Mouse (Mus musculus): ENCODE measurements at regions not wholly inside any gene's neighbourhood (a gene's known extent, or its start where the extent isn't known, plus 50 kb on each side); places are given as distances from the start of the nearest gene placed in this dataset.

DNA sequence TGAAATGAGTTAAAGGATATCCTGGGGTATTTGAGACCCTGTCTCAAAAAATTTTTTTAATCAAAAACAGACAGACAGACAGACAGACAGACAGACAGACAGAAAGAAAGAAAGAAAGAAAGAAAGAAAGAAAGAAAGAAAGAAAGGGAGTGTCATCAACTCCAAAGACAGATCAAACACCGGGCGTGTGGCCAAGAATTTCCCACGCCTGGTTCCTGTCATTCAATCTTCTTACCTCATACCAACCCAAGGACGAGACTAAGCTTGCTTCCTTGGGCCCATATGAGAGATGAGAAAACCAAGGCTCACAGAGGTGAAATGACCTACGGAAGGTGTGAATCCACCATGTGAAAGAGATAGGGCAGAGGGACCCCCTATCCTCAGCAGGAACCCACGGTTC, 530.7 kb upstream of the Tbx3 start:
- no peak for DNase-seq (ENCODE audit: low read depth, low spot score)

- no peak for DNase-seq (ENCODE audit: low read depth, low spot score)
Observed at GRCm38 (mm10) chr5:119143411-119143810, 527.1 kb upstream of the Tbx3 start.

- no peak for DNase-seq (ENCODE audit: low read depth, low spot score)
Observed at GRCm38 (mm10) chr5:119149389-119150185, 520.9 kb upstream of the Tbx3 start.

- DNase-seq (ENCODE audit: low read depth, low spot score) = no peak
Observed at GRCm38 (mm10) chr5:119153086-119153485, 517.4 kb upstream of the Tbx3 start.

GRCm38 (mm10) chr5:119156638-119157037, 513.8 kb upstream of the Tbx3 start:
- no peak for DNase-seq (ENCODE audit: low read depth, low spot score)

GRCm38 (mm10) chr5:119158171-119158570, 512.3 kb upstream of the Tbx3 start:
- no peak for DNase-seq (ENCODE audit: low read depth, low spot score)

GRCm38 (mm10) chr5:119162132-119162675, 508.3 kb upstream of the Tbx3 start:
- DNase-seq (ENCODE audit: low read depth, low spot score) = no peak

- DNase-seq (ENCODE audit: low read depth, low spot score) = no peak
Observed at GRCm38 (mm10) chr5:119167718-119168117, 502.8 kb upstream of the Tbx3 start.

DNA sequence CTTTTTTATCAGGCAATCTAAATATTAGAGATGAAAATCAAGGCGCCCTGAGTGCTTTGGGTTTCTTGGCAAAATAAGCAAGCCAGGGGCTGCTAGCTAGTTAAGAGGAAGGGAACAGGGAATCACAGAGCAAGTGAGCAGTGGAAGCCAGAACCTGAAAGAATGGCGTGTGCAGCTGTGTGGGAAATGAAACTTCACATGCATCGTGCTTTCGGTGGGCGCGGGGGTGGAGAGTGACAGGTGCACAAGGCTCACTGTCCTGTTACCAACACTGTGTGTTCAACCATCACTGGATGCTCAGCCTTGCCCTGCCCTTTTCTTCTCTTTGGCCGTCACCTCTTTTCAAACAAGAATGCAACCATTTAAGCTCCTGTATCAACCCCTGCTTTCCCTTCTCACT, 501.2 kb upstream of the Tbx3 start:
- no peak for DNase-seq (ENCODE audit: low read depth, low spot score)

- no peak for DNase-seq (ENCODE audit: low read depth, low spot score)
Observed at GRCm38 (mm10) chr5:119171626-119172025, 498.8 kb upstream of the Tbx3 start.

GRCm38 (mm10) chr5:119178805-119179204, 491.7 kb upstream of the Tbx3 start:
- DNase-seq (ENCODE audit: low read depth, low spot score) = no peak

- no peak for DNase-seq (ENCODE audit: low read depth, low spot score)
Observed at GRCm38 (mm10) chr5:119183545-119184047, 486.9 kb upstream of the Tbx3 start.

- DNase-seq (ENCODE audit: low read depth, low spot score) = no peak
Observed at GRCm38 (mm10) chr5:119186611-119187010, 483.9 kb upstream of the Tbx3 start.

DNA sequence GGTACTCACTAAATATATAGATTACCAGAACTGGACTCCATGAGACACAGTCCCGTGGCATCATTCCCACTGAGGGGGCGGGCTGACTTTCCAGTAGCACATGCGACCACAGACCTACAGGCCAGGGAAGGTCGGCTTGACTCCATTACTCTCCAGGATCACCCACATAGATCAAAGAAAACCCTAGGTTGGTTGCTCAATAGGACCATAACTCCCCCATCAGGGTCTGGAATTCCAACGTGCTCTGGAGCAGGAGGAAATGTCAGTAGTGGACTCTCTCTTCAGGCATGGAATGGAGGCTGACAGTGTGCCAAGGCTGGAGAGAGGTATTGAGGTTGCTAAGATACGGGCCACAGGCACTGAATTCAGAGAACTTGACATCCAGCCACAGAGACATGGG, 482.0 kb upstream of the Tbx3 start:
- DNase-seq (ENCODE audit: low read depth, low spot score) = no peak

DNA sequence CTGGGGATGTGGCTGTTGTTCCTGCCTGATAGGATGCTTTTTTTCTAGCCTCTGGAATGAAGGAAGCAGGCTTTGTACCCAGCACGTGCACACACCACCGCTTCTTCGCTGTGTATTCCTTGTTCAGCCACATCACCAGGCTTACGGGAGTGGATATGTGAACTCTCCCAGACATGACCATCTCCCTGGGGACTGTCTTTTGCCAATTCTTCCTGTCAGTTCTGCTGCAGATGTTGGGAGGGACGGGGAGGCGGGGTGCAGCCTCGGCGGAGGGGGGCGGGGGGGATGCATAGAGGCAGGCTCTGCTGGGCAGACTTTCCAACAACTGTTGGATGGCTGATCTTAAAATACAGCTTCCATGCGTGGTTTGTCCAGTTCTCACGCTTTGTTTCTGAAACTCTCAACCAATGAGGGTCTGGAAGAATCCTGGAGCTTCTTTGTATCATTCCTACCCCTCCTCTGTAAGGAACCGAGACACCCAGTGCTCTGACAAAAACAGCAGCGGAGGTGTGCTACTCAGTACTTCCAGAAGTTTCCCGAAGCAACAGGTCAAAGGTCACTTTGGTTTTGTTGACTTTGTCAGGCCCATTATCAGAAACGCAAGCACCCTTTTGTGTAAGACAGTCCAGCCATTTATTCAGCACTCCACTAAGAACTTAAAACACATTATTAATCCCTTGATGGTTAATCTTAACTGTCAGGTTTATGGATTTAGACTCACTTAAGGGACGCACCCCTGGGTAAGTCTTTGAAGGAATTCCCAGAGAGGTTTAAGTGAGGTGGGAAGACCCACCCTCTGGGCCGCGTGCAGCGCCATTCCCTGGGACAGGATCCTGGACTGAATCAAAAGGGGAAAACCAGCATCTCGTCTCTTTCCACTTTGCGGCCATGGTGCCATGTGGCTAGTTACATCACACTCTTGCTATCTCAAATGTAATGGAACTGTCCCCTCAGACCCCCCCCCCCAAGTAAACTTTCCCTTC, 476.5 kb upstream of the Tbx3 start:
- DNase-seq (ENCODE audit: low read depth, low spot score) = no peak

DNA sequence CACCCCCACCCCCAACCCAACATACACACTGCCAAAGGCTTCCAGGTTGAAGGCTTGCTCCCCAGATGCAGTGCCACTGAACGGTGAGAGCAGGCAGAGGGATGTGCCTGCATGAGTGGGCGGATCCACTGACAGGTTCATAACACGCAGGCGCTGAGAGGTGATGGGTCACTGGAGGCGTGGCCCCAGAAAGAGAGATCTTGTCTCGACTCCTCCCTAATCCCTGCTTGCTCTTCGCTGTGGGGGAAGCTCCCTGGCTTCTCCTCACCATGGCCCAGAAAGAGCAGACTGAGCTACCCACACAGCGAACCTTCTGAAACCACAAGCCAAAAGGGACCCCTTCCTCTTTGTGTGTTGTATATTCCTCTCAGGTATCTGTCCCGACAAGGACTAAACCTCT, 470.6 kb upstream of the Tbx3 start:
- DNase-seq (ENCODE audit: low read depth, low spot score) = no peak

DNA sequence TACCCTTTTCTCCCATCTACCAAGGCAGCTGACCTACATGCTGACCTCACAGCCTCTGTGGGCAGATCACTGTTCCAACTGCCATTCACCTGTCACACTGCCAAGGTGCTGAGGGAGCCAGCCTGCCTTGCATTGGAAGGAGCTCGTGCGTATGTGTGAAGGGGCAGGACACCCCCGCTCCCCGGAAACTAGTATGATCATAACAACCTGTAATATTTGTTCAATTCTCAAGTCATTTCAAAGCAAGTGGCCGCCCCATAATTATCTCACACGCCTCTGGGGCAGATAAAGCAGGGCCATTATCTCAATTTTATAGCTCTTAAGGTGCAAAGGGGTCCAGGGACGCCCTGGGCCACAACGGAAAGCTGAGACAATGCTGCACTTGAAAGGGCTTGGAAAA, 469.2 kb upstream of the Tbx3 start:
- no peak for DNase-seq (ENCODE audit: low read depth, low spot score)

GRCm38 (mm10) chr5:119204736-119205135, 465.7 kb upstream of the Tbx3 start:
- no peak for DNase-seq (ENCODE audit: low read depth, low spot score)

- DNase-seq (ENCODE audit: low read depth, low spot score) = no peak
Observed at GRCm38 (mm10) chr5:119208077-119208476, 462.4 kb upstream of the Tbx3 start.

DNA sequence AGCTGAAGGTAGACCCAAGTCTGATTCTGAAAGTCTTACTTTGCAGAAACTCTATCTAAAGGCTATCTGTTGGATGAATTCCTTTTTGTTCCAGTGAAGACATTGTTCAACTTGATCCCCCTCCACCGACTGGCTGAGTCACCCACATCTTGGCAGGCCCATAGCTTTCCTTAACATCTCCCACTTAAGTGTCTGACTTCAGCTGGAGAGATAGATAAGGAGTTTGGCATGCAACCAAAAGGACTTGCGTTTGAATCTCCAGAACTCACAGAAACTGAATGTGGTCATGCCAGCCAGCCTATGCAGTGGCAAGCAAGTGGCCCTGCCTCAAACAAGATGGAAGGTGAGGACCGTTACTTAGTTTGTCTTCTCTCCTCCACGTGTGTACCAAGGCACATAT, 457.3 kb upstream of the Tbx3 start:
- DNase-seq (ENCODE audit: low read depth, low spot score) = no peak

GRCm38 (mm10) chr5:119213692-119214357, 456.6 kb upstream of the Tbx3 start:
- DNase-seq (ENCODE audit: low read depth, low spot score) = no peak

- DNase-seq (ENCODE audit: low read depth, low spot score) = no peak
Observed at GRCm38 (mm10) chr5:119214937-119215336, 455.5 kb upstream of the Tbx3 start.

Data from A20 (cell line).